ENCODE assay signal across 13 mouse cellular contexts in genomic region chr2:49788643-49789042, GRCm38 (mm10). TPM values are rescaled to one million over a fixed set of nuclear protein-coding genes. Genes with fewer than 3 reads are reported as not detected.
DNase-seq lines count a peak whose midpoint lies in the region; ATAC-seq and TF ChIP-seq lines count a peak whose summit lies in the region.
"Had no signal": no experiment of that assay in that cellular context is flagged by ENCODE, and none has a peak within 500 bp of the region (broad histone marks: within the 10 kb centered on the region; RNA-seq: fewer than 3 reads in every experiment).

No protein-coding gene starts in this region.

- H3K36me3 ChIP-seq in heart, embryonic 13.5 days, result no peaks in the 10 kb centered on the region
- H3K36me3 ChIP-seq in lung, postnatal 0 days (ENCODE audit: insufficient read depth, low read length), result no peaks in the 10 kb centered on the region
- no peaks in the 10 kb centered on the region for H3K36me3 ChIP-seq in hindbrain, embryonic 14.5 days (replicated peaks; ENCODE audit: control insufficient read depth, insufficient read depth)
- H3K36me3 ChIP-seq in stomach, embryonic 15.5 days, result no peaks in the 10 kb centered on the region

- H3K4me2 ChIP-seq in heart, embryonic 13.5 days, result peak overlapping the region; percentile 99
- 0 out of 2 replicates have a peak overlapping the region, but pooled peaks have one; percentile 92 for H3K4me2 ChIP-seq in lung, postnatal 0 days (replicated peaks; ENCODE audit: low read depth, low read length)
- peak overlapping the region; percentile 99; the same call in 1 of the 2 replicates for H3K4me2 ChIP-seq in hindbrain, embryonic 14.5 days (replicated peaks)
- H3K4me2 ChIP-seq in stomach, embryonic 15.5 days, result peak overlapping the region; percentile 82

- 10% methylated on average over 3 of the region's 3 CpGs for WGBS in heart, embryonic 13.5 days
- WGBS in lung, postnatal 0 days, result 6% methylated on average over 3 of the region's 3 CpGs
- WGBS in hindbrain, embryonic 14.5 days, result 14% methylated on average over 3 of the region's 3 CpGs
- WGBS in stomach, embryonic 15.5 days, result 21% methylated on average over 3 of the region's 3 CpGs

- peaks cover 52% of the 10 kb centered on the region for H3K27me3 ChIP-seq in heart, embryonic 13.5 days (replicated peaks)
- peaks cover 12% of the 10 kb centered on the region; the same call in 1 of the 2 replicates for H3K27me3 ChIP-seq in lung, postnatal 0 days (replicated peaks; ENCODE audit: insufficient read depth, low read length)
- H3K27me3 ChIP-seq in hindbrain, embryonic 14.5 days (ENCODE audit: control insufficient read depth, insufficient read depth, low read length), result peaks cover 36% of the 10 kb centered on the region
- H3K27me3 ChIP-seq in stomach, embryonic 15.5 days (replicated peaks), result no peaks in the 10 kb centered on the region

- TF ChIP-seq EP300 in lung, postnatal 0 days (IDR thresholded peaks at IDR 0.05), result no peak

- H3K27ac ChIP-seq in heart, embryonic 13.5 days (replicated peaks), result peak overlapping the region; percentile 31; the same call in 1 of the 2 replicates
- H3K27ac ChIP-seq in lung, postnatal 0 days (ENCODE audit: low read length), result no peak overlapping the region
- H3K27ac ChIP-seq in hindbrain, embryonic 14.5 days, result no peak overlapping the region
- H3K27ac ChIP-seq in stomach, embryonic 15.5 days, result no peak overlapping the region

- intact Hi-C loops in heart, postnatal 10 days (cut with DNase I), result no loop called here
- intact Hi-C loops in gastrocnemius, postnatal 14 days (cut with DNase I; ENCODE audit: low total_unique reads), result no loop called here

- ATAC-seq in heart, embryonic 13.5 days (ENCODE audit: extremely low read depth, insufficient number of reproducible peaks, low FRiP score, low TSS enrichment), result no peak
- ATAC-seq in lung, postnatal 0 days, result no peak
- ATAC-seq in hindbrain, embryonic 14.5 days (ENCODE audit: low FRiP score), result no peak
- ATAC-seq in stomach, embryonic 15.5 days (ENCODE audit: insufficient read depth, low FRiP score, low read depth), result no peak
- no peak for ATAC-seq in cerebellum, adult (ENCODE audit: insufficient number of reproducible peaks, low FRiP score, low TSS enrichment)

- peaks cover 28% of the 10 kb centered on the region for H3K4me1 ChIP-seq in heart, embryonic 13.5 days
- H3K4me1 ChIP-seq in lung, postnatal 0 days (ENCODE audit: insufficient read depth, low read depth, low read length), result no peaks in the 10 kb centered on the region
- H3K4me1 ChIP-seq in hindbrain, embryonic 14.5 days (replicated peaks; ENCODE audit: control insufficient read depth, insufficient read depth, low read length), result 0 out of 2 replicates have a peak, but pooled peaks cover 5% of the 10 kb centered on the region
- 0 out of 2 replicates have a peak, but pooled peaks cover 8% of the 10 kb centered on the region for H3K4me1 ChIP-seq in stomach, embryonic 15.5 days

- no peak for DNase-seq in heart, postnatal 10 days
- DNase-seq in lung, postnatal 0 days (ENCODE audit: low spot score), result no peak
- DNase-seq in lung, postnatal 10 days, result no peak
- DNase-seq in hindbrain, embryonic 14.5 days (ENCODE audit: low spot score), result no peak
- no peak for DNase-seq in gastrocnemius, postnatal 14 days
- DNase-seq: adrenal gland, postnatal 10 days; cerebellum, adult 11 months; lung, postnatal 14 days; right cerebral cortex, adult 18-20 months had no signal

- no peaks in the 10 kb centered on the region for H3K9me3 ChIP-seq in heart, embryonic 13.5 days
- no peaks in the 10 kb centered on the region for H3K9me3 ChIP-seq in lung, postnatal 0 days (ENCODE audit: low read length)
- H3K9me3 ChIP-seq in hindbrain, embryonic 14.5 days (ENCODE audit: control insufficient read depth, low read length), result no peaks in the 10 kb centered on the region
- no peaks in the 10 kb centered on the region for H3K9me3 ChIP-seq in stomach, embryonic 15.5 days

- no peak for TF ChIP-seq CTCF in lung, postnatal 0 days (IDR thresholded peaks at IDR 0.05)

- H3K4me3 ChIP-seq in heart, embryonic 13.5 days, result 0 out of 2 replicates have a peak overlapping the region, but pooled peaks have one; percentile 72
- no peak overlapping the region for H3K4me3 ChIP-seq in lung, postnatal 0 days (ENCODE audit: low read depth, low read length)
- H3K4me3 ChIP-seq in hindbrain, embryonic 14.5 days (replicated peaks; ENCODE audit: low read length), result peak overlapping the region; percentile 64; the same call in 1 of the 2 replicates
- peak overlapping the region; percentile 57 for H3K4me3 ChIP-seq in stomach, embryonic 15.5 days (replicated peaks)
- H3K4me3 ChIP-seq: myocyte had no signal

- H3K9ac ChIP-seq in heart, embryonic 13.5 days, result no peak overlapping the region
- no peak overlapping the region for H3K9ac ChIP-seq in lung, postnatal 0 days (replicated peaks; ENCODE audit: low read depth)
- H3K9ac ChIP-seq in hindbrain, embryonic 14.5 days, result no peak overlapping the region
- no peak overlapping the region for H3K9ac ChIP-seq in stomach, embryonic 15.5 days

RNA-seq across cellular contexts. Expression of gene Lypd6b, which starts 1.2 kb away (rescaled TPM):
- 2.5 and 3.1 TPM in 2 replicates for polyA plus RNA-seq in heart, embryonic 13.5 days (2015; fragmentation: Nextera tagmentation; extraction: Ambion mirVana)
- under 1 TPM in 1 of 2 experiments, not detected in 1; 0.29 TPM for total RNA-seq in heart, postnatal 10 days (2021)
- polyA plus RNA-seq in lung, postnatal 0 days (2015; fragmentation: Nextera tagmentation; extraction: Ambion mirVana), result 3.9 and 5.0 TPM in 2 replicates
- polyA plus RNA-seq in hindbrain, embryonic 14.5 days (2014; fragmentation: Nextera tagmentation; extraction: Ambion mirVana), result 14.6 and 16.7 TPM in 2 replicates
- polyA plus RNA-seq in stomach, embryonic 15.5 days (2015; fragmentation: Nextera tagmentation; extraction: Ambion mirVana), result 18.0 and 18.1 TPM in 2 replicates
- total RNA-seq in gastrocnemius, postnatal 14 days (2021), result not detected
